Mouse (Mus musculus) liver, adult 2 months (tissue): ENCODE measurements at regions not wholly inside any gene's neighbourhood (a gene's known extent, or its start where the extent isn't known, plus 50 kb on each side); places are given as distances from the start of the nearest gene placed in this dataset.
A peak's percentile ranks its signal among the peaks of the same experiment; 100 is the strongest.

ENCODE experiments used
- CTCF ChIP-seq: fragments of 200-500 bp; IDR thresholded peaks from 2 replicates; pipeline ENCODE4 v1.5.1; 2011; ENCODE audit warnings: low read depth, low read length, control low read depth
- POLR2A ChIP-seq: fragments of 200-500 bp; IDR thresholded peaks from 2 replicates; pipeline ENCODE4 v1.6.1; 2011; ENCODE audit warnings: low read length, control low read depth; ENCODE audit not compliant: insufficient read depth; ENCODE audit errors: extremely low read depth

DNA sequence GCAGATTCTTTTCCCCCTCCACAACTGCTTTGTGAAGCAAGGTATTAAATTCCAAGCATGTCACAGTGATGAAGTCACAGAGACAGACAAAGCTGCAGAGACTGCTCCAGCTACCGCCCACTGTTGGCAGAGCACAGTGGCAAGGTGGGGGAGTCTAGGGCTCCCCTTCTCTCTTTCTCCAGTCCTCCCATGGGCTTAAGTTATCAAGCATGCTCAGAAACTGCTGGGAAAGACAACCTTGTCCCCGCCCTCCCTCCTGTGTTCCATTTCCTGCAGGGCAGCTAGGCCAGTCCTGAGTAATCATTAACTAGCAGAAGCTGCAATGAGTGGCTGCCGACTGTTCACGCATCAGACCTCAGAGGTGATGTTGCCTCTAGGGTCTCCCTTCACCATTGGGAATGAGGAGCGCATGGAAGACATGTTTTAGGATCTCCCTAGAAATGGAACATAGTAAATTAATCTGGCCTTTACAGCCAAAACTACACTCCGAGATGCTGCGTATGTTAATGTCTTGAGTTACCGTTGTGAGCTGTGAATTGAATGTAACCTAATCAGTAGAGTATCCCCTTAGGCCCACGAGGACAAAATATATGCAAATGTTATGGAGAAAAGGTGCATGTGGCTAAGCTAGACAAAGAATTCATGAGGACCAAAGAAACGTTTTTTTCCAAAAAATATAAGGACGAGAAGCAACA lies 372.5 kb upstream of the Acvr2a start:
- no peak for TF ChIP-seq POLR2A
- peak; percentile 15; the same call in 1 of the 2 replicates for TF ChIP-seq CTCF
